Mouse (Mus musculus) left cerebral cortex, postnatal 36 days (tissue): ENCODE measurements around the gene Elmo2. TPM values are rescaled to one million over a fixed set of nuclear protein-coding genes. Genes with fewer than 3 reads are reported as not detected.

ENCODE experiments used
- DNase-seq, 2 experiments: peaks; one replicate each; pipeline ENCODE4 v3.0.0; 2021 to 2022; ENCODE audit warnings: low spot score in 2 of 2, mixed read lengths in 1 of 2
- intact Hi-C: fragments of 180-260 bp; cut with DNase I; formaldehyde crosslinking; loops from one replicate; pipeline ENCODE4 v1.15.1; 2025
- total RNA-seq, 2 experiments: library from RNA; stranded (reverse); gene quantifications; 2 replicates each; pipeline ENCODE4 v1.2.3; 2021

Gene Elmo2
- 100 to 1,000 TPM; 160 to 161 TPM for total RNA-seq

DNA sequence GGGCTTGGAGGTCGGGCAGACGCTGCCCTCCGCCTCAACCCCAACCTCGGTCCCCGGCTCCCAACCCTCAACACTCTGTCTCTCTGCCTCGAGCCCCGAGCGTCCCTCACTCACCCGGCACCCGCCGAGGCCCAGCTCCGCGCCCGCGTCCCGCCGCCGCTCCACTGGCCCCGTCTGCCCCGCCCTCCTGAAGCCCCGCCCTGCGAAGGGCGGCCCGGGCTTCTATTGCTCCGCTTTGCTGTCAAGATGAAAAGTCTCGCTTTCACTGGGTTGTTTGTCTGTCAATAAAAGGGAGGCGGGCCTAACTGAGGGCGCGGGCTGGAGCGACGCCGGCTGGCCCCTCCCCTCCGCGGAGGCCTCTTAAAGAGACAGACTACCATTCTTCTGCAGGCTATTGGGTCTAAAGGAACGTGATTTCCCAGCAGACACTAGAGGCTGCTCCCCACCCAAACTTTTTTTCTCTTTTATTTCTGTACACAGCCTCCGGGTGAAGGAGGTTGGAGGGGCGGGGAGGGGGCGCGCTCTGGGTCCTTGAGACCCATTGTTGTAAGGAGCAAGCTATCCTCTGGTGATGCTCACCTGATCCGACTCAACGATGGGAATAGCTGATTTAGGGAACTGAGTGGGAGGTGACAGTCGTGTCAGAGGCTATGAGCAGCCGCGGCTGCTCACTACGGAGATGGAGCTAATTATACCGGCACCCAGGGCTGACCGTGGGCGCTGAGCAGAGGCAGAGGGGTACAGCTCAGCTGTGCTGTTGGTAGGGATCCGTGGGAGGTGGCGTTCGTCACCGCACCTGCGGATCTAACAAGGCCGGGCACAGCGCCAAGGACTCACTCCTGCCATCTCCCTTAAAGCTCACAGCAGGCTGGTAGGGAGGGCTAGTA is at the start of gene Elmo2:
TSS of gene Elmo2 (minus strand) at position 176 of the 887 bp plus-strand sequence.
- intact Hi-C loops, result loop anchor here (2.0 kb wide), 1 partner anchor 38 kb away; no protein-coding TSS in a partner anchor
- peak; percentile 97 to 98 for DNase-seq

DNA sequence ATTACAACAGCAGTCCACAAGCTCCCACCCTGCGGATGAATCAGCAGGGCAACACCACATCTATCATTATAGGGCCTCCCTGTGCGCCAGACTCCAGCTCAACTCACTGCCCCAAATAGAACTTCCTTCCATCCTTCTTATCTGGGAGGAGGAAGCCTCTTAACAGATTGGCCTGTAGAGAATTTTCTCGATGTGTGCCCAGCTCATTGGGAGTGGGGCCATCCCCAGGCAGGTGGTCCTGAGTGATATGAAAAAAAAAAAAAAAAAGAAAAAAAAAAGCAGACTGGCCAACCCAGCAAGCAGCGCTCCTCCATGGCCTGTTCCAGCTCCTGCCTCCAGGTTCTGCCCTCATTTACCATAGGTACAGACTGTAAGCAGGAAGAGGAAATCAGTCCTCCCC is 49.7 kb upstream of the Elmo2 start:
- intact Hi-C loops, result no loop called here

DNA sequence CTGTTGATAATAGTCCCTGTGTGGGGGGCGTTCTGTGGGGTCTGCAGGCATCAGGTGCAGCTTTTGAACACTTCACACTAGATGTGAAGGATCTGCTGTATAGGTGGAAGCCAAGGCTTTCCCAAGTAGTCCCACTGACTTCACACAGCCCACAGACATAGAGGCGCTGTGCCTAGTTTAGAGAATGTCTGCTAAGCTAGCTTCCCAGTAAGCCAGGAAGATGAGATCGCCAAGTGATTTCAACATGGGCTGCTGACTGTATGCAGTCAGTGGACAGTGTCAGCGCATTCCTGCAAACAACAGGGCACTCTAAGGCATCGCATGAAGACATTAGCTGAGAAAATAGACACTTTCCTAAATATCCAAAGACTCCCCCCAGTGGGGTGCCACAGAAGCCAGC is 49.2 kb upstream of the Elmo2 start:
- no peak for DNase-seq
- intact Hi-C loops, result no loop called here

More for the DNA sequence above, 49.7 kb upstream of the Elmo2 start:
- no peak for DNase-seq

DNA sequence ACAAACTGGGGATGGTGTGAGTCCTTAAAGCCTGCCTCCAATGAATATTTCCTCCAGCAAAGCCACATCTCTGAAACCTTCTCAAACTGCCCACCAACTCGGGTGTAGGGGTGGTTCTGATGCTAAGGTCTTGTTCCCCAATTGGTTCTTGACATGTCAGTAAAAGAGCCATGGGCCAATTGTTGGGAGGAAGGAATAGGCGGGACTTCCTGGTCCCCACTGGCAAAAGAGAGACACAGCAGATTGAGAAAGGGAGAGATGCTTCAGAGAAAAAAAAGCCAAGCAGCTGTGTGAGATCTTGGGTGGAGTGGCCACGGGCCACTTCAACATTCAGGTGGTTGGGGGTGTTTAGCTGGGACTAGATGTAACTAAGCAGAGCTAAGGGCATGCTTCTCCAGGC is 44.8 kb upstream of the Elmo2 start:
- intact Hi-C loops, result no loop called here
- no peak for DNase-seq

DNA sequence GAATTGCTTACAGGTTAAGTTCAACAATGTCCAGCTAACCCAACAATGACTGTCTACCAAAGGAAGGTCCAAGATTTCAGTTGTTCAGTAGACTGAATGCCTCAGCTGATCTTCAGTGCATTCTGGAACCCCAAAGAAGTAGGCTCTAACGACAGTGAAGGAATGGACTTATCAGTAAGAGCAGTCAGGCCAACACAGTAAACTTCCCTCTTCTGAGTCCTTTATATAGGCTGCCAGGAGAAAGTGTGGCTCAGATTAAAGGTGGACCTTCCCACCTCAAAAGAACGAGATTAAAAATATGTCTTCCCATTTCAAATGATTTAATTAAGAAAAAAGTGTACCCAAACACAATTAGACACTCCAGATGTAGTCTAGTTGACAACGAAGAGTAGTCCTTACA is 44.1 kb upstream of the Elmo2 start:
- intact Hi-C loops, result no loop called here
- no peak for DNase-seq

DNA sequence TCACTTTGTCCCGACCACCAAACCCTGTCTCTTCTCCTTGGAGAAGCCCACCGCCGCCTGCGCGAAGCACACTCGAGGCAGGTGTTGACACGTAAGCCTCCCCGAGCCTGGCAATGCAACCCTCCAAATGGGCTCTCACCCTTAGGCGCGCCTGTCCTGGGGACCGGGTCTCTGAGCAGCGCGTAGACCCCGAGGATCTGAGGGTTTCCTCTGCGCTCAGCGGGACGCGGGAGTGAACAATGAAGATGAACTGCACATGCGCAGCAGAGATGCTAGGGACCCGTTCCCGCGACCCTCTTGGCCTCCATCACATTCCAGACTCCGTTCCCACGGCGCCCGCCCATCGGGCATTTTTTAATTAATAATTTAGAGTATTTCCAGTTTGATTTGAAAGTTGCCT is 42.2 kb upstream of the Elmo2 start, which contains the start of gene Zfp663:
TSS of gene Zfp663 (minus strand) at position 234 of the 400 bp plus-strand sequence.
- DNase-seq, result no peak
- intact Hi-C loops, result no loop called here

DNA sequence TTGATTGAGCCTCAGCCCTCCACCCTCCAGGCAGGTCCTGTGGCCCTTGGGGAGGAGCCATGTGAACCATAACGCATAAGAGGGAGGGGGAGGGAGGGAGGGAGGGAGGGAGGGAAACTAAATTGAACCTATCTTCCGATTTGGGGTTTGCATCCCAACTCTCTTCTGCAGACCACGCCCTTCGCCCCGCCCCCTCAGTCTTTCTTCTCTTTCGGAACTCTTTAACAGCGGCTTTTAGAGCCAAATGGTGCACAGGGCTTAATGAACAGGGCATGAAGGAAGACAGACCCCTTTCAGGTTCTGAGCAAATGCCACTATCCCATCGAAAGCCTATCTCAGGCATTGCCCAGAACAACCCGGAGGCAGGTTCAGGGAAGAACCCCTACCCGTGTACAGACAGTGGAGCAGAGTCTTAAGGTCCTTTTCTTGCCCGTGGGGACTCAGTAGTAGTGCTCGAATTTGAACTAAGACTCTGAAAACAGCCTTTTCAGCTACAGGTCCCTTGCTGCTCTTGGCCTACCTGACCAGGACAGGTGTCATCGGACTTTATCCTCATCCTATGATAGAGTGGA is 41.7 kb upstream of the Elmo2 start:
- DNase-seq, result no peak
- intact Hi-C loops, result no loop called here

DNA sequence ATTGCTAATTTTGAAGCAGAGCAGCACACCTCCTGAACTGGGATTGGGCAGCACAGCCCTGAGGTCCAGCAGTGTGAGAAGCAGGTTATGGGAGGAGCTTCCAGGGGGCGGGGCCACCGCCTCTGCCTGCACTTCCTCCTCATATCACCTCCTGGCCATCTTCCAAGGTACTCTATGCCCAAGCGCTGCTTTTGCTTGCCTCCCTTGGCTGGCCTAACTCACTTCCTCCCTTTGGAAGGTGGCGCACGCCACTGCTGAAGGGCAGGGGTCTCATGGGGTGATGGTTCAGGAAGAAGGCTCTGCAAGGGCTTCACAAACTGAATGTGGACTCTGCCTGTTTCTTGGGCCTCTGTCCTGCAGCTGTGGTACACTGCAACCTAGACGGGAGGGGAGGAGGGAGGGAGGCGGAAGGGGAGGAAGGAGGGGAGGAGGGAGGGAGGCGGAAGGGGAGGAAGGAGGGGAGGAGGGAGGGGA is 40.8 kb upstream of the Elmo2 start:
- intact Hi-C loops, result no loop called here
- no peak for DNase-seq

DNA sequence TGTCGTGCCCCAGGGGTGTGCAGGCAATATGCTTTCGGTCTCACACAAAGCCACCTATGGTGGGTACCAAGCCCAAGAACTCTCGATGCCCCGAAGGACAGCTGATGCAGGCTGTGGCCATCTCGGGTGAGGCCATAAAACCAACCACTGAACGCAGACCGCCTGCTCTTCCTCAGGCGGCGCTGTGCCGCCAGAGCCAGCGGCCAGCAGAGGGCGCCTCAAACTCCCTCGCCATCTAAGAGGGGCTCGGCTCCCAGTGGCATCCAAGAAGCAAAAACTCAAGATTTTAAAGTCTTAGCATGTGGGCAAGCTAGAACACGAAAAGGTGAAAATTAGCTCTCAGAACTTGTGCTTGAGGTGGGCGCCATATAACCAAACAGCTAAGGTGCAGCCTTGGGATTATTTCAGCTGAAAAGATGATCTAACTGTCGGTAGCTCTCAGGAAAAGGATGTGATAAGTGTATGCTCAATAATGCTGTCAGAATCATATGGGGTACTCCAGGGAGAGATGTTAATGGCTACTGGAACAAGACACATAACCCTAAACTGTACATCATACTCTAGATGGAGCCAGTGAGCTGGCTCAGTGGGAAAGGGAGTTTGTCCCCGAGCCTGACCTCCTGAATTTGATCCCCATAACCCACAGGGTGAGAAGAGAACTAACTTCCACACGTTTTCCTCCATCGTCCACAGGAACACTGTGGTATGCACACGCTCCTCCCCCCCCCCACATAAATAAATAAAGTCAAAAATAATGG is 38.2 kb upstream of the Elmo2 start:
- DNase-seq, result peak; percentile 50 to 52
- intact Hi-C loops, result no loop called here

DNA sequence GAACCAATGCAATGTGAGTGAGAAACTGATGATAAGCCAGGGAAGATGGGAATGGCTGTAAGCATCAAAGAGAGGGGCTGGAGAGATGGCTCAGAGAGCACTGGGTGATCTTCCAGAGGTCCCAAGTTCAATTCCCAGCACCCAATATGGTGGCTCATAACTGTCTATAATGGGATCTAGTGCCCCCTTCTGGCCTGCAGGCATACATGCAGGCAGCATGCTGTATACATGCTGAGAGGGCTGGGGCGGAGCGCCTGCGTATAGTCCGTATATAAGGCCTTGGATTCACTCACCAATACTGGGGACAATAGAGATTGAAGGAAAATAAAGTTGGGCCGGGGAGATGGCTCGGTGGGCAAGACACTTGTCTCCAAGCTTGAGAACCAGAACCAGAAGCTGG is 37.0 kb upstream of the Elmo2 start:
- intact Hi-C loops, result no loop called here
- no peak for DNase-seq

DNA sequence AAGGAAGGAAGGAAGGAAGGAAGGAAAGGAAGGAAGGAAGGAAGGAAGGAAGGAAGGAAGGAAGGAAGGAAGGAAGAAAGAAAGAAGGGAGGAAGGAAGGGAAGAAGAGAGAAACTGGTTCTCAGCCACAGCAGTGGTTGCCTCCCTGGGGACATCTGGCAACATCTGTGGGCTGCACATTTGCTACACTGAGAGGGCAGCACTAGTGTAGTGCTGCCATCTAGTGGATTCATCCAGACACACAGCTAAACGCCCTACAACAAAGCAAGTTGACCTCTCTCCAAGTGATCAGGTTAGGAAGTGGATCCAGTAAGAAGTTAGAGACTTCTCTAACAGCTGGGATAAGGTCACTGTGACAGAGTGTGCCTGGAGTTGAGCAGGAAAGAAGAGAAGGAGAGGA is 34.6 kb upstream of the Elmo2 start:
- intact Hi-C loops, result loop anchor here (1.0 kb wide), 1 partner anchor 286 kb away; no protein-coding TSS in a partner anchor
- DNase-seq, result no peak

DNA sequence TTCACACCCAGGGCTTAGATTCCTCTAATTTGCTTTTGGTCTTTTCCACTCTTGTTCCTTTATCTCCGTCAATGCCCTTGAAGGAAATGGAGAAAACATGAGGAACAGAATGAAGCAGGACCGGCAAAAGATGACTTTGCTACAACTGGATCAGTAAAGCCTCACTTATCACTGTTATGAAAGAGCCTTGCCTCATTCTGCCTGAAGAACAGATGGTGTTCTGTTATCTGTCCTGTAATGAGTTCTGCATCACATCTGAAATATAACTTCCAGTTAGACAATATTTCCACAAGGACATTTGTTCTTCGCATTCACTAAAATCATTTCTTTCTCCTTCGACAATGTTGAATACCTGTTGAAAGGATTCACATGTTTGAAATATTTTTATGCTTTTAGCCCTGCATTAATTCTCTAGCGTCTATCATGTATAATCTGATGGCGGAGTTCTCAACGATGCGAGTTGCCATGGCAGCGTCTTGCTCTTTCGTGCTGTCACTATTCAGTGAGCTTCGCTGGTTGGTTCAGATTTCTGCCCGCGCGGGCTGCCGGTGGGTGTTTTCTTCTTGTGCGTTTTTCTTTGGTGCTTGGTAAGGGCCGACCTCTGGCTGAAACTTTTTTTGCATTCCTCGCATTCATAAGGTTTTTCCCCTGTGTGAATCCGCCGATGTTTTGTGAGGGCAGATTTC is 25.7 kb upstream of the Elmo2 start:
- no peak for DNase-seq
- intact Hi-C loops, result loop anchor here (5.0 kb wide), 1 partner anchor 65 kb away; the partner anchor contains the start of gene Slc35c2

DNA sequence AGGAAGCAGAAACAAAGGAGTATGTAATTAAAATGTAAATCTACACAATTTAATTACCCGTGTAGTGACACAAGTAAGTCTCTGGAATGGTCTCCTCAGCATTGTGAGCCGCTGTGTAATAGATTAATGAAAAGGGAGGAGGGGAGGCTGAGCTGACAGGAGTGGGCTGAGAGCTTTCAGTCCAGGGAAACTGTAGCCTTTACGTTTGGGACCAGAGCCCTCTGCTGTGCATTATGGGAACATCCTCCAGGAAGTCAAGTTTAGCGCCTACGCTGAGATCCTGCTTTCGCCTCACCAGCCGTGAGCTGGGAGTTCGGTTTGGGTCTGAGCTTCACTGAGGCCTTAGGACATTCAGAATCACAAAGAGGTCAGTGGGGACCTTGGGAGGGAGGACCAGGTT is 23.2 kb upstream of the Elmo2 start:
- no peak for DNase-seq
- intact Hi-C loops, result no loop called here

DNA sequence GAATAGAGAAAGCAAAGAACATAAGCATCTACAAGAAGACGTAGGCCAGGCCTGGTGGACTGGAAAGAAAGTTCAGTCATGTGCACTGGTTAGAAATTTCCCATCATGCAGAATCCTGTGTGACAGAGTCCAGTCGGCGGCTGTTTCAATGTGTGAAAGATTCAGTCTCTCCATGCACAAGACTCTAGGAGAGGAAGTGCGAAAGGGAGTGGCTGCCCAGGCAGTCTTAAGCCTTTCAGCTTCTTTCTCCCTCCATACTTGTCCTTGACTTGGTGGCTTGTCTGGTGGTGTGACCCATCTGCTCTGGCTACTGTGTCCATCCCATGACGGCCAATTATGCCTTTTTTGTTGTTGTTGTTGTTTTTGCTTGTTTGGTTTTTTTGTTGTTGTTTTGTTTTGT is 19.9 kb upstream of the Elmo2 start:
- intact Hi-C loops, result no loop called here
- DNase-seq, result no peak

DNA sequence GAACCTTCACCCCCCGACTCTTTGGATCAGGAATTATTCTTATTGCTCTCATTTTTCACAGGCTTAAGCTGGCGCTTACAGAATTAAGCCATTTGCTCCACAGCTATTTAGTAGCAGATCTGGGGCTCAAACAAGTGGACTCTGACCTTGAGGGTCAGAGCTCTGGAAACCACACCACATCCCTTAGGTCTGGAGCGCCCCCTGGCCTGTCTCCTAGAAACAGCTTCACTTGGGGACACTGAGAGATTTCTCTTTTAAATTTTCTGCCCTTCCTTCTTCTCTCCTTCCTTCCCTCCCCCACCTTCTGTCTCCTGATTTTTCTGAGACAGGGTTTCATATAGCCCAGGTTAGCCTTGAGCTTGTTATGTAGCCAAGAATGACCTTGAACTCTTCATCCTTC is 10.9 kb upstream of the Elmo2 start:
- intact Hi-C loops, result loop anchor here (5.0 kb wide), 1 partner anchor 260 kb away; no protein-coding TSS in a partner anchor
- no peak for DNase-seq

DNA sequence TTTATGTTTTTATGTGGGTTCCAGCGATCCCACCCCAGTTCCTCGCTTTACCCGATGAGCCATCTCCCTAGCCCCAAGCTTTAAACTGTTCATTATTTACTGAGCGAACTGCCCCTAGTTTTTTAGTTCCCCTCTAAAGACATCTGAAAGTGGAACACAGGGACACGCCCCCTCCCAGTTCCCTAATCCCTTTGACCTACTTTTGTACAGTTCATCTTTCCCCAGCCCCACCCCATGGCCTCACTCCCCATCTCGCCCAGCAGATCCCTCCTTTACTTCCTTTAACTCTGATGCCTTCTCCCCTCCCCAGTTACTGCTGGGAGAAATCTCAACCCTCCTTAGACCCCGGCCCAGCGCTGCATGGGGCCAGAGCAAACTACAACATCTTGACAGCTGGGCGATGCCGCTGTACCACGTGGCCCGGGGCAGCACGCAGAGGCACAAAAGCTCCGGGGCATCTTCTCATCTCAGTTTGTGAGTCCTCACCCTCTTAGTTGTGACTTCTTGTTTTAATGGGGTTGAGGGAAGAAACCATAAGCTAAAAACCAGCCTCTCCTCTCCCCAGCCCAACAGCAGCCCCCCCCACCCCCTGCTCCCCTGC is 6.4 kb upstream of the Elmo2 start:
- no peak for DNase-seq
- intact Hi-C loops, result no loop called here

DNA sequence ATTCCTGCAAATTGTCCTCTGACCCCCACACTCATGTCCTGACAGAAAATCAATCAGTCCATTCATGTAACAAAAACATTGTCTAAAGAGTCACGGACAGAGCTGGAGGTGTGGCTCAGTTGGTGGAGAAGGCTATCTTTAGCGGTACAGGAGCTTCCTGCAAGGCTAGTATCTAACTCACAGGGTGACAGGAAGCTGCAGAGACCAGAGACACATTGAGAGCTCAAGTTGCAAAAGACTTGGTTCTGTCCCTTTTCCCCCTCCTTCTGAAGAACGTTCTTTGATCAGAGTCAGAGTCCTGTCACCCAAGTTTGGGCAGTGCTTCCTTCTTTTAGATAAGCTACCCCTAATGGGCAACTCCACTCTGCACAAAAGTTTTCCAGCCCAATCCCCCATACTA is 3.4 kb upstream of the Elmo2 start:
- intact Hi-C loops, result no loop called here
- DNase-seq, result no peak

DNA sequence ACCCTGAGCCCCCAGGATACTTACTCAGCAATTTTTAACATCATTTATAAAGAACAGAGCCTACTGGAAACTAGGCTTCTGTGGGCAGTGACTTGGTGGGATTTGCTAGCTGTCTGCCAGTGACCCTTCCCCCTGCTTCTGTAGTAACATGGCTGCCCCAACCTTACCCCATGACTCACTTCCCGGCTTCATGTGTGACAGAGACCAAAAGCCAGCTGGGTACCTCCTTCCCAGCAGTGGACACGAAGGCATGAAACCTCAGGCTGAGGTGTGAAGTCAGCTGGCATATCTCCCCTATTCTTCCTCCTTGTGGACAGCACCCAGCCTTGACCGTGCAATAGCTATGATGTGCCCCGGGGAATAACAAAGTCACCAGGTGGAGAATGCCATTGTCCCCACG is 2.5 kb upstream of the Elmo2 start:
- DNase-seq, result no peak
- intact Hi-C loops, result no loop called here

DNA sequence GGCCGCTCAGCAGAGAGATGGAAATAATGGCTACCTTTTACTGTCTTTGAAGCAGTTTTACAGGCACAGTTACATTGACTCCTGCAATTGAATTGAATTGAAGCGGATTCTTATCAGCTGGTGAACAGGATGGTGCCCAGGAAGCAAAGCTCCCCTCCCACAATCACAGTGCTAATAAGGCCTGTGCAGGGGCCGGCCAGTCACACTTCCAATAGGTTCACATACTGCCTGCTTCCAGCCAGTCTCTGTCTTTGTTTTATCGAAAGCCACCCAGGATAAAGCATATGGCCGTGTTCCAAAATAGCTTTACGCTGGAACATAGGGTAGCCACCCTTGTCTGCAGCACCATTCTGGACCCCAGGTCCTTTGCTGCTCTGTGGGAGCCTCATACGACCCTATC is 1.1 kb upstream of the Elmo2 start:
- intact Hi-C loops, result loop anchor here (2.0 kb wide), 1 partner anchor 39 kb away; no protein-coding TSS in a partner anchor
- no peak for DNase-seq
